Mouse (Mus musculus): ENCODE data around the gene Mcm7. TPM values are rescaled to one million over a fixed set of nuclear protein-coding genes. Genes with fewer than 3 reads are reported as not detected.
"Not testable (repeated sequence)": the region's sequence is repeated elsewhere in the genome, so short reads cannot be mapped to it uniquely, and the experiment has no call there.

Gene Mcm7
- 7.1 and 11.5 TPM in 2 replicates for polyA plus RNA-seq (2012)

DNA sequence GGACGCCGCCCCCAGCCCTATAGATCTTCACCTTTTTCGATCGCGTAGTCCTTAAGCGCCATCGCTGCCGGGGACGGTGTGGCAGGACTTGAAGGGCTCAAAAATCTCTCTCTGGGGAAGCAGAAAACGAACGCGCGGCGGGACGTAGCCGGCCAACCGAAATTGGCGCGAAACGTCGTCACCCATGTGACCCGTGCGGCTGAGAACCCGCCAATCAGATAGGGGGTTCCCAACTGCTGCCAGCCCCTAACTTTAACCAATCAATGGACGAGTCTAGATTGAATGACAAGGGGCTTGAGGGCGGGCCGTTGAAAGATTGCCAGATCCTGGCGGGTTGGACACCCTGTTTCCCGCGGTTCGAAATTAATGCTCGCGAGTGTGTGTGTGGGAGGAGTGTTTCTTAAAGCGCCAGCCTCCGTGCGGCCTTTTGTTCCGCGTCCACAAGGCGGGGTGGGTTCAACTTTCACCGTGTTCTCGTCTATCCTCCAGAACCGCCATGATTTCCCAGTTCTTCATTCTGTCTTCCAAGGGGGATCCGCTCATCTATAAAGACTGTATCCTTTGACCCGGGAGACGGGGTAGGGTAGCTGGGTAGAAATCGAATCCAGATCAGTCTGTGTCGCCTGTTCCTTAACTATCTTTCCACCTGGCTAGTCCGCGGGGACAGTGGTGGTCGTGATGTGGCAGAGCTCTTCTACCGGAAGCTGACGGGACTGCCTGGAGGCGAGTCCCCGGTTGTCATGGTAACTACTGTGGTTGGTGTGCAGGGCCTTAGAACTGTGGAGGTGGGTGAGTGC lies at the start of gene Mcm7, which contains the start of gene Ap4m1:
Gene Mcm7 (minus strand): TSS at position 728 of the 797 bp plus-strand sequence.
Gene Ap4m1 (plus strand): TSS at position 308 of the 797 bp plus-strand sequence.
- peaks cover 82% of the 10 kb centered on the region for H3K36me3 ChIP-seq (ENCODE audit: control insufficient read depth)
- no peaks in the 10 kb centered on the region for H3K9me3 ChIP-seq (ENCODE audit: control insufficient read depth, low read length)
- peaks cover 54% of the 10 kb centered on the region for H3K4me1 ChIP-seq (ENCODE audit: control insufficient read depth)
- no peaks in the 10 kb centered on the region for H3K27me3 ChIP-seq (ENCODE audit: control insufficient read depth)
- peak; percentile 77 for TF ChIP-seq GATA1 (IDR thresholded peaks at IDR 0.05; ENCODE audit: low read length)
- no peak for TF ChIP-seq TAL1 (IDR thresholded peaks at IDR 0.05; ENCODE audit: low read length)
- H3K4me3 ChIP-seq (replicated peaks) = peak within 1 kb of the TSS; percentile 95

DNA sequence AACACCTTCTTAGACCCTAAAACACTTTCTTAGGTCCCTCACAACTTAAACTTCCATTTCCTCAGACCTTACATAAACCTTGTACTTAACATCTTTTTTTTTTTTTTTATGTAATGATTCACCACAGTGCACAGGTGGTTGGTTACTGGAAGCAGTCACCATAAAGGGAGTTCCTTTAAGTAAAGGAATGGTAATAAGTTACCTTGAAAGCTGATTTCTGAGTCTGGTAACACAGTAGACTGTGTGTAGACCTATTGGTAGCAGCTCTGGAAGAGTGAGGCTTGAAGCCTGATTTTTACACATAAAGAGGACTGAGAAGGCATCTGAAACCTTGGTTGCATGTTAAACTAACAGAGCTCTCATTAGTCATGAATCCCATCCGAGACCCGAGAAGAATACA lies 47.6 kb upstream of the Mcm7 start:
- peaks cover 22% of the 10 kb centered on the region for H3K9me3 ChIP-seq (ENCODE audit: control insufficient read depth, low read length)
- TF ChIP-seq TAL1 (IDR thresholded peaks at IDR 0.05; ENCODE audit: low read length) (no peak), GATA1 (IDR thresholded peaks at IDR 0.05; ENCODE audit: low read length) (no peak)
- H3K27me3 ChIP-seq (ENCODE audit: control insufficient read depth) = no peaks in the 10 kb centered on the region
- H3K4me3 ChIP-seq (replicated peaks) = no peak overlapping the region
- no peaks in the 10 kb centered on the region for H3K36me3 ChIP-seq (ENCODE audit: control insufficient read depth)
- no peaks in the 10 kb centered on the region for H3K4me1 ChIP-seq (ENCODE audit: control insufficient read depth)

DNA sequence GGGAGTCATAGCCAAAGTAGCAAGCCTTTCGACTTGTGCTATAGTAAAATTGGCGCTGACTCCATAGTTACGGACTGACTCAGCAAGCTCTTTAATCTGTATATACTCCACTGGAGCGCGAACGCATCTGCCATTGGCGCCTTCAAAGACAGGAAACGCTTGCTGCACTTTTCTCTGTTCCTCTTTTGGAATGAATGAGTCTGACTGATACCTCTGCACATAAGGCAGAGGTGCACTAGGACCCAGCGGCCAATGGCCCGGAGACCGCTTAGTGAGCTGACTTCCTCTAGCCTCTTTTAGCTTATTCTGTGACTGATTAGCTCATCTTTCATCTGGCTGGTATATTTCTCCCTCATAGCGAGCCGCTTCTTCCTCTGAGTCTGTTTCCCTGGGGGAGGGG lies 44.4 kb upstream of the Mcm7 start:
- not testable (repeated sequence) for H3K4me1 ChIP-seq (ENCODE audit: control insufficient read depth); H3K36me3 ChIP-seq (ENCODE audit: control insufficient read depth)
- H3K9me3 ChIP-seq (ENCODE audit: control insufficient read depth, low read length) = peaks cover 28% of the 10 kb centered on the region

DNA sequence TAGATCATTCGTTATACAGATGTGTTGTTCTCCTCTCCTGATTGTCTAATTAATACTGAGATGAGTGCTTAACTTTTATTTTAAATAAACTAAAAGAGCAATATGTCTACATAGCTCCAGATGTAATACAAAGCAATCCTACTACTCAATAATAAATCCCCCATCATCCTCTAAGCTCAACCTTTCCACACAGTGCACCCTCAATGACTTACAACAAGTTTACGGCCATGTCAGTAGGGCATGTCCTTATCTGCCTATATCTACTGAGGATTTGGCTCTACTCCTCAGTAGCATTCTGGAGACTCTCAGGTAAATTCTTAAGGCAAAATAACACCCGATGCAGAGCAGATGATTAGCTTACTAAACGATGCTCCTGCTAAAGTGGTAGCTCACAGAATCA lies 35.7 kb upstream of the Mcm7 start:
- Histone ChIP-seq H3K9me3 (ENCODE audit: control insufficient read depth, low read length) (peaks cover 28% of the 10 kb centered on the region), H3K4me3 (replicated peaks) (no peak overlapping the region), H3K27me3 (ENCODE audit: control insufficient read depth) (no peaks in the 10 kb centered on the region), H3K36me3 (ENCODE audit: control insufficient read depth) (no peaks in the 10 kb centered on the region), H3K4me1 (ENCODE audit: control insufficient read depth) (no peaks in the 10 kb centered on the region)
- no peak for TF ChIP-seq TAL1 (IDR thresholded peaks at IDR 0.05; ENCODE audit: low read length)
- TF ChIP-seq GATA1 (IDR thresholded peaks at IDR 0.05; ENCODE audit: low read length) = no peak

More for the DNA sequence above, 44.4 kb upstream of the Mcm7 start:
- H3K4me3 ChIP-seq (replicated peaks); H3K27me3 ChIP-seq (ENCODE audit: control insufficient read depth): not testable (repeated sequence)

DNA sequence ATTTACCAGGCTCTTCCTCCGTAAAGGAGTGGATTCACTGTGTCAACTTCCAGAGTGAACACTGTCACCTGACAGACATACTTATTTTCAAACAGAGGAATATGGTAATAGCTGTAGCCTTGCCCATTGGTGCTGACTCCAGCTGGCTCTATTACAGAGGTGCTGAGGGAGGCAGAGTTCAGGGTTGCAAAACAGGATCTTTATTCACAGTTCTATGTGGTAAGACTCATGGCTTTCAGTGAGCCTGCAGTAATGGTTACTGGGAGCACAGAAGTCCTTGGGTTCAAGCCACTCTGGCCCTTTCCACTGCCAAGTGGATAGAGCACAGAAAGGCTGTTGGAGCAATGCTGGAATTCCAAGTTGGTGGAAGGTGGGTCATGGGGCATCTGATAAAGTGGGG lies 35.0 kb upstream of the Mcm7 start:
- Histone ChIP-seq H3K4me1 (ENCODE audit: control insufficient read depth) (no peaks in the 10 kb centered on the region), H3K4me3 (replicated peaks) (no peak overlapping the region), H3K36me3 (ENCODE audit: control insufficient read depth) (no peaks in the 10 kb centered on the region), H3K9me3 (ENCODE audit: control insufficient read depth, low read length) (peaks cover 28% of the 10 kb centered on the region), H3K27me3 (ENCODE audit: control insufficient read depth) (no peaks in the 10 kb centered on the region)
- TF ChIP-seq GATA1 (IDR thresholded peaks at IDR 0.05; ENCODE audit: low read length) (no peak), TAL1 (IDR thresholded peaks at IDR 0.05; ENCODE audit: low read length) (no peak)

- Histone ChIP-seq H3K4me3 (replicated peaks) (no peak overlapping the region), H3K36me3 (ENCODE audit: control insufficient read depth) (no peaks in the 10 kb centered on the region), H3K27me3 (ENCODE audit: control insufficient read depth) (no peaks in the 10 kb centered on the region), H3K9me3 (ENCODE audit: control insufficient read depth, low read length) (peaks cover 11% of the 10 kb centered on the region), H3K4me1 (ENCODE audit: control insufficient read depth) (no peaks in the 10 kb centered on the region)
- TF ChIP-seq GATA1 (IDR thresholded peaks at IDR 0.05; ENCODE audit: low read length) (no peak), TAL1 (IDR thresholded peaks at IDR 0.05; ENCODE audit: low read length) (no peak)
These were observed 29.9 kb upstream of the Mcm7 start for GRCm38 (mm10) chr5:138202086-138202485.

DNA sequence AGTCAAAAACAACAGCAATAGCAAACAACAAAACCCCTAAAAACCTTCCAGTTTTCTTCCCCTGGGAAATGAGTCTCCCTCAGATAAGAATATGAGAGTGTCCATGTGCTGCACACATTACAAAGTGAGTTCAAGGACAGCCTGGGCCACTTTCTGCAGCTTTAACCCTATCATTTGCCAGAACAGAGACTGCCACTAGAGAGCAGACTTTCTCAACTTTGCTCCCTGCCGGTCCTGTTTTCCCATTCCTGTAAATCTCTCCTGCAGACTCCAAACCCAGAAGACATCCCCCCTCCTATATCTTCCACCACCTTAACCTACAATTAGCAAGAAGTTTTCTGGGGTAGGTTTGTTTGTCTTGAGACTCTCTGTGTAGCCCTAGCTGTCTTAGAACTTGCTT lies 27.4 kb upstream of the Mcm7 start:
- no peaks in the 10 kb centered on the region for H3K27me3 ChIP-seq (ENCODE audit: control insufficient read depth)
- H3K9me3 ChIP-seq (ENCODE audit: control insufficient read depth, low read length) = peaks cover 6% of the 10 kb centered on the region
- peaks cover 12% of the 10 kb centered on the region for H3K4me1 ChIP-seq (ENCODE audit: control insufficient read depth)
- H3K4me3 ChIP-seq (replicated peaks) = no peak overlapping the region
- TF ChIP-seq GATA1 (IDR thresholded peaks at IDR 0.05; ENCODE audit: low read length) (no peak), TAL1 (IDR thresholded peaks at IDR 0.05; ENCODE audit: low read length) (no peak)
- no peaks in the 10 kb centered on the region for H3K36me3 ChIP-seq (ENCODE audit: control insufficient read depth)

DNA sequence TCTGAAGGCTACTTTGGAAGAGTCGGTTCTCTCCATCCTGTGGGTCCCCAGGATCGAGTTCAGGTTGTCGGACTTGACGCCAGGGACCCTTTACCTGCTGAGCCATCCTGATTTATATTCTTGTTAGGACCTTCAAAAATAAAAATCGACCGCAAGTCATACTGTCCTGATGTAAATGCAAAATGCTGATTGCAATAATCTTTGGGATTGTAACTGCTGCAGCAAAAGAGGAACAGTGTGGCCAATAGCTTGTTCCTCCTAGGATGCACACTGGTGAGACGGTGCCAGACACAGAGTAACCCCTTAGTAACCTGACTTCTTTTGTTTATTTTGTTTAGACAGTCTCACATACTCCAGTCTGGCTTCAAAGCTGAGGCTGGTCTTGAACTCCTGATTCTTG lies 23.2 kb upstream of the Mcm7 start:
- H3K4me3 ChIP-seq (replicated peaks) = peak overlapping the region; percentile 95
- peaks cover 23% of the 10 kb centered on the region for H3K36me3 ChIP-seq (ENCODE audit: control insufficient read depth)
- no peak for TF ChIP-seq TAL1 (IDR thresholded peaks at IDR 0.05; ENCODE audit: low read length)
- TF ChIP-seq GATA1 (IDR thresholded peaks at IDR 0.05; ENCODE audit: low read length) = no peak
- H3K9me3 ChIP-seq (ENCODE audit: control insufficient read depth, low read length) = no peaks in the 10 kb centered on the region
- H3K4me1 ChIP-seq (ENCODE audit: control insufficient read depth) = peaks cover 27% of the 10 kb centered on the region
- H3K27me3 ChIP-seq (ENCODE audit: control insufficient read depth) = no peaks in the 10 kb centered on the region

DNA sequence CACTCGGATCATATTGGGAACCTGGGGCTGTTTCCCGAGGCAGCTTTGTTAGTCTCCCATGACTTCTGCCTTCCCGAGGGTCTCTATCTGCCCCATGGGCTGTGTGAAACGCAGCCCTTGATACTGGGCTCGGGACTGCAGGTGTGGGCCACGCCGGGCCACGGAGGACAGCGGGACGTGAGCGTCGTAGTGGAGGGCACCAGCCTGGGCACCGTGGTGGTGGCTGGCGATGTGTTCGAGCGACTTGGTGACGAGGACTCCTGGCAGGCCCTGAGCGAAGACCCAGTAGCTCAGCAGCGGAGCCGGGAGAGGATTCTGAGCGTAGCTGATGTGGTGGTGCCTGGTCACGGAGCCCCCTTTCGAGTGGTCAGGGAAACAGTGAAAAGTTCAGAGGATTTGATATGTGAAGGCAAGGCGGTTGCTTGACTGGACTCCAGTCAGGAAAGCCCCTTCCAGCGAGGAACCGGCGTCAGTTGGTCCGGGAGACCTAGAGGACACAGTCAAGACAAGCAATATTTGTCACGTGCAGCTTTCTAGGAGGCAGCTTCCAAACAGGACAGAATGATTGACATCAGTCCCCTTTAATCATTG lies 22.6 kb upstream of the Mcm7 start:
- no peak for TF ChIP-seq TAL1 (IDR thresholded peaks at IDR 0.05; ENCODE audit: low read length)
- no peak for TF ChIP-seq GATA1 (IDR thresholded peaks at IDR 0.05; ENCODE audit: low read length)
- Histone ChIP-seq H3K9me3 (ENCODE audit: control insufficient read depth, low read length) (no peaks in the 10 kb centered on the region), H3K4me1 (ENCODE audit: control insufficient read depth) (peaks cover 27% of the 10 kb centered on the region), H3K27me3 (ENCODE audit: control insufficient read depth) (no peaks in the 10 kb centered on the region), H3K4me3 (replicated peaks) (peak overlapping the region; percentile 95), H3K36me3 (ENCODE audit: control insufficient read depth) (peaks cover 28% of the 10 kb centered on the region)

Measured in erythroblast, embryonic 14.5 days (primary cell).